Mouse (Mus musculus) layer of hippocampus, postnatal 14 days (tissue): ENCODE data around the gene Gpr157. TPM values are rescaled to one million over a fixed set of nuclear protein-coding genes. Genes with fewer than 3 reads are reported as not detected.
"Not testable (repeated sequence)": the region's sequence is repeated elsewhere in the genome, so short reads cannot be mapped to it uniquely, and the experiment has no call there.

ENCODE experiments used
- DNase-seq, 2 experiments: peaks; one replicate each; pipeline ENCODE4 v3.0.0; 2021 to 2022; ENCODE audit warnings: low spot score in 2 of 2, mixed read lengths in 1 of 2
- long read RNA-seq, 2 experiments: library from polyadenylated mRNA; stranded (forward); transcript quantifications; one replicate each; pipeline ENCODE4 v2.0.0; 2021
- total RNA-seq, 2 experiments: library from RNA; stranded (reverse); gene quantifications; 2 replicates each; pipeline ENCODE4 v1.2.3; 2021

Gene Gpr157
- total RNA-seq = 1 to 10 TPM; 1.1 to 1.4 TPM
- long read RNA-seq, experiment 1 = 0 reads
- long read RNA-seq, experiment 2, full-length matches to known transcripts = 1 of 1 reads
- long read RNA-seq, experiment 2, partial matches to known transcripts = 0 of 1 reads
- long read RNA-seq, experiment 2, other reads (novel, unspliced or antisense) = 0 of 1 reads

DNA sequence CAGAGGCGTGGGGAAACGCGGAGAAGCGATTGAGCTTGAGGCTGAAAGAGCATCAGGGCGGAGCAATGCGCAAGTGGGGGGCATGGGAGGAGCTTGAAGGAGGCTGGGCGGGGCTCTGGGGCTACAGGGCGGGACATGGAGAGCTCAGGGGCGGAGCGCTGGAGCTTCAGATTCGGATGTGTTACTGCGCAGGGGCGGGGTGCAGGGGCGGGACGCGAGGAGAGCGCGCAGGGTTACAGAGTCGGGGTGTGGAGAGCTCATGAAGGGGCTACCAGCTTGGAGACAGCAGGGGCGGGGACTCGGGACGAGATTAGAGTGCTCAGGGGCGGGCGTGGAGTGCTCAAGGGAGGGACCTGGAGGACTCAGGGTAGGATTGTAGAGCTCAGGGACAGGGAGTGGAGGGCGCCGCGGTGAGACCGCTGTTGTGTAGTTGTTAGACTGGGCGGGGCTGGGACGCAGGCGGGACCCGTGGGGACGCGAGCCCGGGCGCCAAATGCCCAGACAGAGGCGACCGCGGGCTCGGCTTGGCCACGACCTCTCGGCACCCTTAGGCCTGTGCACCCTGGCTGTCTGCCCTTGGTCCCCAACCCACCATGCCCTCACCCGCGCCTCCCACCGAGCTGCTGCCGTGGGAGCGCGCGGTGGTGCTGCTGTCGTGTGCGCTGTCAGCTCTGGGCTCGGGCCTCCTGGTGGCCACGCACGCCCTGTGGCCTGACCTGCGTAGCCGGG lies at the start of gene Gpr157:
Gene Gpr157, plus strand, starts transcription at position 205 of the 729 bp plus-strand sequence.
- DNase-seq = peak; percentile 80 to 90

DNA sequence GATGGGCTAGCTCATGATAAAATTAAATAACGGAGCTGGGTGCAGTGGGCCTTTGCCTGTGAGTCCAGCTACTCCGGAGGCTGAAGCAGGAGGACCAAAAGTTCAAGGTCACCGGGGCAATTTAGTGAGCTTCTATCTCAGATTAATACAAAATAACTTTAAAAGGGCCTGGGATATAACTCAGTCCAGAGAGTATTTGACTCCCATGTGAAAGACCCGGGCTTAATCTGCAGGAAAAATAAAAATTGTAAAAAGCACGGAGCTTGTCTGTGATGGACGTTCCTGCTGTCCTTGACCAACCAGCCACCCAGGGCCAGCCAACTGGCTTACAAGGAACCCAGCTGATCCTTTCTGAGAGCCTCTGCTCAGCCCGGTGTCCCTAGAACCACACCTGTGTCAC lies 48.6 kb upstream of the Gpr157 start:
- no peak for DNase-seq

DNA sequence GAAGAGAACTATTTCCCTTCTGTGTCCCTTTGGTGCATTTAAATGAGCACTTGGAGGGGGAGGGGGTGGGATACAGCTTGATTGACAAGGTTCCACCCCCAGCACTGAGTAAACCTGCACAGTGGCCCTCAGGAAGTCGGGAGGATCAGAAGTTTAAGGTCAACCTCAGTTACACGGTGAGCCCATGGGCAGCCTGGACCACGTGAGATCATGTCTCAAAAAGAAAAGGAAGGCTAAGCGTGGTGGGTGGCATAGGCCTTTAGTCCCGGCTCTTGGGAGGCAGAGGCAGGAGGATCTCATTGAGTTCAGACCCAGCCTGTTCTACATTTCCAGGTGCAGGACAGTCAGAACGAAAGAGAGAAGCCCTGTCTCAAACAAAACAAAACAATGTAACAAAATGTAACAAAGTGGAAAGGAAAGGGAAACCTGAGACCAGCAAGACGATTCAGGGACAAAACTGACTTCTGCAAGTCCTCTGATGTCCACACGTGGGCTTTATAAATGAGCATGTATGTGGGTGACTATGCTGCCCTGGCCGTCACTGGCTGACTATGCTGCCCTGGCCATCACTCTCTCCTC lies 47.1 kb upstream of the Gpr157 start:
- no peak for DNase-seq

DNA sequence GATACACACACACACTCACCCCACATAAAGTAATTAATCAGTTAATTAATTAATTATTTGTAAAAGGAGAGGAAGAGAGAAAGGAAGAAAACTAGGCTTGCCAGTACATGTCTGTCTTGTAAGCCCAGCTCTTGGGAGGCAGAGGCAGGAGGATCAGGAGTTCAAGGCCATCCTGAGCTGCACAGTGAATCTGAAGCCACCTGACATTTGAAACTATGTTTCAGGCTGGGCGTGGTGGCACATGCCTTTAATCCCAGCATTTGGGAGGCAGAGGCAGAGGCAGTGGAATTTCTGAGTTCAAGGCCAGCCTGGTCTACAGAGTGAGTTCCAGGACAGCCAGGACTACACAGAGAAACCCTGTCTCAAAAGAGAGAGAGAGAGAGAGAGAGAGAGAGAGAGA lies 46.3 kb upstream of the Gpr157 start:
- not testable (repeated sequence) for DNase-seq

DNA sequence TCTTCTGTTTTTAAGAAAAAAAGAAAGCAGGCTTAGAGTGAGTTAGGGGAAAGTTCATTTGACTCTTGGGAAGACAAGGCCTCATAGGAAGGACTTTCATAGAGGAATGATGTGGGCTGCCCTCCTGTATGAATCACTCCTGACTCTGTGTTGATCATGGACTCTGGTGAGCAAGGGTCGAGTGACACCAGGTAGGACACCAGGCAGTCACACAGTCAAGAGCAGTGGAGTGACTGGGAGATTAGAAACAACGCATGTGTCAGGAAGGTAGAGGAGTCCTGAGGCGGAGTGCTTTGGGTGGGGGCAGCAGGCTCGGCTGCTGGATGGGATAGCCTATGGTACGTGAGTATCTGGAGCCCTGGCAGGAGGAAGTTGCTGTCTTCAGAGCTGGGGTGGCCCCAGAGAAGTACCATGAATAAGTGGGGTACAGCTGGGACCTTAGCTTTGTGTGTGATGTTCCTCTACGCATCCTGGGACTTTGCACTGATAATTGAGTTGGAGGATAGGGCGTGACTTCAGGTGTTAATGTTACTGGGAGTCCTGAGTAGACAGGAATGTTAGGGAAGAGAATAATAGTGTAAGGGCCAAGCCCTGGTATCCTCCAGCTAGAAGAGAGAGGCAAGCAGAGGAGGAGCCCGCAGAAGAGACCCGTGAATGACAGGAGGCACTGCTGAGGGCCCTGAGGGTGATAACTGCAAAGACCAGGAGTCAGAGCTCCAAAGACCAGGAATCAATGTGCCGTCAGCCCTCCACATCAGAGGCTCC lies 45.6 kb upstream of the Gpr157 start:
- DNase-seq = no peak

DNA sequence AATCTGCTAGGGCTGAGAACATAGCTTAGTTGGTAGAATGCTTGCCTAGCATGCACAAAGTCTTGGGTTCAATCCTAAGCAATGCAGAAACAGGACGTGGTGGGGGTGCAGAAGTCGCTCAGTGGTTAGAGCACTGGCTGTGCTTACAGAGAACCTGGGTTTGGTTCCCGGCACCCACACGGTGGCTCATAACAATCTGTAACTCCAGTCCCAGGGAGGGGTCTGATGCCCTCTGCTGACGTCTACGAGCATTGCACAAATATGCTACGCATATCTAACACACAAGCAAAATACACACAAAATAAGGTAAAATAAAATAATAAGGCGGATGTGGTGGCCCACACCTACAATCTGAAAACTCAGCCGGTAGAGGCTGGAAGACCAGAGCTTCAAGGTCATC lies 43.6 kb upstream of the Gpr157 start:
- DNase-seq = no peak

DNA sequence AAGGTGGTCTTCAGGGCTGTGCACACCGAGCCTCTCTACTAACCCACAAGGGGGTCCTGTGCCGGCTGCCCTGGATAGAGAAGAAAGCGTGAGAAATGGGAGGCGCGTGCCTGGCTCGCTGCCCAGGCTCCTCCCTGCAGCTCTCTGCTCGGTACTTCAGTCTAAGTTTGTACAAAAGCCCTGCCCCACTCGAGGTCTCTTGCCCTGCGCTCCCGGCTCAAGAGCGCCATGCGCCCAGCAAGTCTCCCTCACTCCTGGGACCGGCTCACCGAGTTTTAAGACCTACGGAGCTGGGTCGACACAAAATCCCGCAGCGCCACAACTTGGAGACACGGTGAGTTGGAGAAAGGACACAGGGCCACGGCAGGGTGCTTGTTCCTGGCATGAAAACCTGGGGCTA lies 39.1 kb upstream of the Gpr157 start:
- DNase-seq = no peak

DNA sequence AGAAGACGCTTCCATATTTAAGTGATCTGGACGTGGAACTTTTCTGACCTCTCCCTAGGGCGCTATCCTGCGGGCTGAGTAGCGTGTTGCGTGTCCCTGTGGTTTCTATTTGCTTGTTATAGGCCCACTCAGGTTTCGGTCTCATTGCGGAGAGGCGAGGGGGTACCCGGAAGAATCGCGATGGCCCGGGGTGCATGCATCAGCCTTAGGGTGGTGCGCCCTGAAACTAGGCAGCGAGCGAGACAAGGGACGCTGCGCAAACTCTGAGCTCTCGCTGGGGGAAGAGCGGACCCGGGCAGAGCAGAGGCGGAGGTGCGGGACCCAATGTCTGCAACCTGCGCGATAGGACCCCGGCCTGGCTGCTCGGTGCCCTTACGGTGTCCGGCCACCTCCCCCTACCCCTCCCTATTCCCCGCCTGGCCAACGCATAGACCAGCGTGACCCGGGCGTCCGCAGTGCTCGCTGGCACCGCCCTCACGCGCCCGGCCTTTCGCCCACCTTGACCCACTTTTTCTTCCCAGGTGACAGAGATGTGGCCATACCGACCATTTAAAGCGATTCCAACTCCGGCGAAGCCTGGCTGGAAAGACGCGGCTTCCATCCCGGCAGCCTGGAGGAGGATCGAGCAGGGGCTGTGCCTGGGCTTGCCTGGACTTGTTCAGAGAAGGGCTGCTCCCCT lies 38.5 kb upstream of the Gpr157 start:
- DNase-seq = no peak

DNA sequence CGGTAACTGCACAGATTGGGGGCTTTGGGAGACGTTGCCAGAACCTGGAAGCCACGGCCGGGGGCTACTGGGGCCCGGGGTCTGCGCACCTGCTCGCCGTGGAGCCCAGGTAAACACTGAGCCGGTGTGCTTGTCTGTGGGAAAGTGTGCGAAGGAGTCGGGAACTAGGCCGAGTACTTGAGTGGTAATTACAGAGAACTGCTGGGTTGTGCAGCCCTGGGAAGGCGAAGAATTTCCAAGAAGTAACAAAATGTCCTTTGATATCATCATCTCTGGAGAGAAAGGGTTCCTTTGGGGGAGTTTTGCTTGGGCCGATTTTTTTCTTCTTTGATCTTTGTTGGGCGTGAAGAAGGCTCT lies 38.0 kb upstream of the Gpr157 start:
- DNase-seq = no peak

DNA sequence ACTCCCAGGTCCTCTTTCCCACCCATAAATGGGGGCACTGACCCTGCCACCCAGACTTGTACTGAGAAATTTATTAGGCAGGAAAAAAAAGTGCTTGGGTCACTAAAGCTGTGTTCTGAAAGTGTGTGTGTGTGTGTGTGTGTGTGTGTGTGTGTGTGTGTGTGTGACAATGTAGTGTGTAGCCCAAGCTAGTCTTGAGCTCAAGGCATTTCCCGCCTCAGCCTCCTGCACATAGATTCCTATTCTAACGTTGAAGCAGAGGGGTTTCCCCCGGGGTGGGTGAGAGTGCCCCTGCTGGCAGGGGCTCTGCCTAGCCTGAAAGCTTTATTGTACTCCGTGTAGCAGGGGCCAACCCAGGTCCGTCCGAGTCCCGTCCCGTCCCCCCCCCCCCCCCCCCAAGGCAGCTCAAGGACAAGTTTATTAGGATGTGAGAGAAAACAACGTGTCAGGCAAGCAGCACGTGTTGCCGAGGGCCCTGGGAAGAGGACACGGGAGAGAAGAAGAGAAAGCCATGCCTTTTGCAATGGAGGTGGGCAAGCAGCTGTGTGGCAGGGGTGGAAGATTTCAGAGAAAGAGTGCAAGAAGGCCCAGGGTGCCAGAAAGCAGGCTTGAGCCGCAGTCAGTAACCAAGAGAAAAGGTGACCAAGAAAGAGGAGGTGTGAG lies 37.5 kb upstream of the Gpr157 start:
- DNase-seq = no peak

DNA sequence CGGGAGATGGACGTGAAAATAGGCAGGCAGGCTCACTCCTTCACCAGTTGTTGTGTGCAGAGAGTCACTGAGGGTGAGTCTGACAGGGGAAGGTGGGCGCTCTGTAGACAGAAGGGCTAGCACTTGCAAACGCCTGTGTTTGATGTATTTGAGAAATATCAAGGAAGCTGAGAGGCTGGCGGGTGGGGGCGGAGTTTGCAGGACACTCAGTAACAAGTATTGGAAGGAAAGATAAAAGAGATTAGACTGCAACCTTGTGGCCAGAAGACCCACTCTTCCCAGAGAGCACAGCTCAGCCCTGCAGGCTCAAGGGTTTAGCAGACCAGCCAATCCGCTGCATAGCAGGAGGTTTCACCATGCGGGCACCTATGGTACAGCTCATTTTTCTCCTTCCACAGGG lies 35.7 kb upstream of the Gpr157 start:
- no peak for DNase-seq

DNA sequence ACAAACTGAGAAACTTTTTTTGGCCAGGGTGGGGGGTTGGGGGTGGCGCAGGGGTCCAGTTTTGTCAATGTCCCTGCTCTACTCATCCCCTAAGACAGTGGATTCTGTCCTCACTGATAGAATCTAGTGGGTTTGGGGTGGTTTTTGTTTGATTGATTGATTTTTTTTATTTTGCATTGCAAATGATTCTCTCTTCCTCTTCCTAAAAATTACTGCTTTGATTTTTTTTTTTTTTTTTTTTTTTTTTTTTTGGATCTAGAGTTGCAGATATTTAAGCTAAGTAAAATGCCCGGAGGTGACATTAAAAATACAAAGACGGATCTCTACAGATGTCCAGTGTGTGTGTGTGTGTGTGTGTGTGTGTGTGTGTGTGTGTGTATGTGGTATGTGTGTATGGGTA lies 34.8 kb upstream of the Gpr157 start:
- no peak for DNase-seq

DNA sequence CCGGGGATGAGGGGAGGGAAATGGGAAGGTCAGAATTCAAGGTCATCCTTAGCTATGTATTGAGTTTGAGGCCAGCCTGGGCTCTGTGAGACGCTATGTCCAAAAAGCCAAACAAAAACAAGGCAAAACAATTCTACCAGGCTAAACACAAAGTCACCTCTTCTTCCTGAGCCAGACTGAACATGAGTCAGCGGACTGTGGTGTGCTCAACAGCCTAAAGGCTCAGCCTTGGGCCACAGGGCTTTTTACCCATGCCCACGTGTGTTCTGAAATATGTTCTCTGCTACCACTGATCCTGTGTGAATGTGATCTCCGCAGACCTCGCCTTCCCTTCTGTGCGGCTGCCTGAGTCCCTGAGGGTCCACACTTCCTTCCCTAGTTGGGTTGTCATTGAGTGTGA lies 31.0 kb upstream of the Gpr157 start:
- DNase-seq = no peak

DNA sequence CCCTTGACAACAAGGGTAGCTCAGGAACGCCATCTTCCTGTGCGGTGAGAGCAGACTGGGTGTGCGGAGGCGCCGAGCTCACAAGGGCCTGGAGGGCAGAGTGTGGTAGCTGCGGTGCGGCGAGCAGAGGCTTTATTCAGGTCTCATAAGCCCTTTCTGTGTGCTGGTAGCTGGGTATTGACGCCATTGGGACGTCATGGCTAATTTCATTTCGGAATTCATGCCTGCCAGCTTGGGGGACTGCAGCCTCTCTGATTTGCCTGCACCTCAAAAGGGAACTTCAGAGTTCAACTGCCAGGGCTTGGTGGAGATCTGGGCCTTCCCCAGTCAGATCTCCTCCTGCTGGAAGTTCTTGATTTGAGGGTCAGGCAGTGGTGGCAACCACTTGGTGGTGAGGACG lies 29.4 kb upstream of the Gpr157 start:
- no peak for DNase-seq

DNA sequence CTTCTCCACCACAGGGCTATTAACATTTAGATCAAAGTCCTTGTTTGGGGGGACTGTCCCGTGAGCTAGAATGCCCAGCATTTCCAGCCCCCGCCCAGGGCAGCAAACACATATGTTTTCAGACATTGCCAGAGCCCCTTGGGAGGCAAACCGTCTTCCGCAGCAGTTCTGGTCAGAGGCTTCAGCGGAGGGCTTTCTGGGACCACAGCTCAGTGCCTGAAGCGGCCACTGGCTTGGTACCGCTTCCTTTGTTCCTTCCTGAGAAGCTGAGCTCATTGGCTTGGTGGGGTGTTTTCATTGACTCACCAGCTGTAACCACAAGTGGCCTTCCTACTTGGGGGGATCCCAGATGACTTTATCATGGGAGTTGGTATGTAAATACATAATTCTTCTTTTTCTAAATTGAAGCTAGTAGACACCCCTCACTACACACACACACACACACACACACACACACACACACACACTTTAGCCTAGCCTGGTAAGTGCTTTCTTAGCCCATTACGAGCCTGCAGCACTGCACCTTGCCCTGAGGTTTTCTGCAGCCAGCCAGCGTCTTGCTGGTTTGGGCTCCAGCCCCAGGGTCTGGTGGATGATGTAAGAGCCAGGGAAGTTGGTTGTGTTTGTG lies 27.2 kb upstream of the Gpr157 start:
- no peak for DNase-seq

DNA sequence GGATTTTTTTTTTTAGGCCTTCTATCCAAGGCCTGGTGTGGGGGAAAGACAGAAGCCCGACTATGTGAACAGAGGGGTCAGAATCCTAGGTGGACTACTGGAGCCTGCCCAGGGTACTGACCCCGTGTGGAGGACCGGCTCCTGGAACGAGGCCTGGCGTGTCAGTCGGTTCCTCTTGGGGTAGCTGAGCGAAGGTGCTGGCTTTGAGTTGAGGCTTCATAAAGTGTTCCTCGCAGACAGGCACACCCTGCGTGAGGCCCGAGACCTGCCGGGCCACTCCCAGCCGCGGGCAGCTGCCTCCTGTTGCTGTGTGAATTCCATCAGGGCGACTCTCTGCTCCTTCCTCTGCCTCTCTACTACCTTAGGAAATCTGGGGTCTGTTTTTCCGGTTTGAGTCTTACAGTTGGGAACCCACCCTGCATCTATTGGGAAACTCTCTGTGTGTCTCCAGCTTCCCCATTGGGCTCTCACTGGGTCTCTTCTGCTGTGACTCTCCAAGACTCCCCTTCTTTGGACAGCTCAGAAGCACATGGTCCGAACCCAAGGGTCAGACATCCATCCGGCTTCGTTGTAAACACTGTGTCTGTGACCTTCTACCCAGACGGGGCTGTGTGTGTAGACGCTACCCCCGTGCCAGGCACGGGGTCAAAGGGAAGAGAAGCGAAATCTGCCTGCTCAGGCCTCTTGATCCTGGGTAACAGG lies 26.5 kb upstream of the Gpr157 start:
- DNase-seq = no peak

DNA sequence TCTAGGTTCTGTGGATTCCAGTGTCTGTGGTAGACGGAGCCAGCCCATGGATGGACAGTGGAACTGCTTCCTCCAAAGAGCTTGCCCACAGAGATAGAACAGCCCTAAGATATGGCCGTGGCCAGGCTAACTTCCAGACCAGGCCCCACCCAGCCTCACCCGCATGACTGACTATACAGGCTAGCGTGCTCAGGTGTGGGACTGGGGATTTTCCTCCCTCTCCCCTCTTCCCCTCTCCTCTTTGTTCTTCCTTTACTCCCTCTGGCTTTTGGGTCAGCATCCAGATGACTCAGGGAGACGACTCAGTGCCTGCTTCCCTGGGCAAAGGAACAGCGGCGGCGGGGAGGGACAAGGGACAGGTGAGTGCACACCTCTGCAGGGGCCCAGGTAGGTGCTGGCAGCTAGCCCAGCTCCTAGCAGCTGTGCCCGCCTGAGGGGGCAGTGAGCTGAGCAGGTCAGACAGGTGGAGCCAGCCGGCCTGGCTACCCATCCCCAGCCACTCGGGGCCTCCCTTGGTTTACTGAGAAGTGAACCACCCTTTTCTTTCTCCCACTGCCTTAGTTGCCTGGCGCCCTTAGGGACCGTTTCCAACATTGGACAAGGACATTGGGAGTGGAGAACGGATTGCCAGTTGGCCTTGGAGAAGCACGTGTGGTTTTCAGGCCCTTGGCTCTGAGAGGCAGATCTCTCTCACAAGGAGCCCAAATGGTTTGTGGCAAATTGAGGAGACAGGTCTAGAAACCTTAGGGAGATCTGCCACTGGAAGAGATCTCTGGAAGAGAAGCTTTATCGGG lies 25.5 kb upstream of the Gpr157 start:
- no peak for DNase-seq

DNA sequence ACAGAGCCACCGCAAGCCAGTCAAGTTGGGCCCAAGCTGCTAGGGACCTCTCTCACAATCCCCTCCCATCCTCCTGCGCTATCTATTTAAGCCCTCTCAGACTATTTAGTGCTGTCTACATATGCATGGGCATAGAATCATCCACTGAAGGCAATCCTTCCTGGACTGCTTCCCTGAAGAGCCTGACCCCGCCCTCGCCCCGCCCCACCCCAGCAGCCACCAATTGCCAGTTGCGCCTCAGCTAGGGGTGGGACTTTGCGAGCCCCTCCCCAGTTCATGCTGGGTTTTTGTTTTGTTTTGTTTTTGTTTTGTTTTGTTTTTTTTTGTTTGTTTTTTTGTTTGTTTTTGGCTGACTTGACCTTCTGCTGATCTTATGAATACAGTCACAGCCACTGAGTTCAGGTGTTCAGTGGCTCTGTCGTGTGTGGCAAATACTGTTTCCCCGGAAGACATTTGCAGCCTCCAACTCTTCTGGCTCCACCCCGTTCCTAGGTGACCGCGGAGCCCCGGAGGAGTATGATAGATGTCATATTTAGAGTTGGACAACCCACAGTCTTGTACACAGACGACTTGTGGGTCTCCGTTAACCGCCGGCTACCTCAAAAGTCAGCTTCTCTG lies 20.4 kb upstream of the Gpr157 start:
- no peak for DNase-seq

DNA sequence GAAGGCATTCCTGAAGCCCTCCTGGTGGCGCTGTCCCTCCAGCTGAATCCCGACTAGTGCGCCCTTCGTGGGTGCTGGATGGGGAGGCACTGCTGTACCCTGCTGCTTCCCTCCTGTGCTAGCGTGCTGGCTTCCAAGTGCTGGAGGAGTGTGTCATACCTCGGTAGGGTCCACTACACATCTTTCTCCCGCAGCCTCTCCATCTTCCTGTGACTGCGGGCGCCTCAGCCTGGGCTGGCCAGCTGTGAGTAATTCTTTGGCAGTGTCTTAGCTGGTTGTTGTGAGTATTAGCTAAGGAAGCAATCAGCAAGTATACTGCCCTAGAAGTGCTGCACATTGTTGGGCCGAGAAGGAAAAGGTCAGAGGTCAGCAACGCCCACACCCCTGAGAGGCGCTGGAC lies 18.9 kb upstream of the Gpr157 start:
- DNase-seq = no peak
